Mouse (Mus musculus) megakaryocyte, embryonic 14.5 days (primary cell): ENCODE results near the gene Eml6.

ENCODE experiments used
- FLI1 ChIP-seq: IDR thresholded peaks from 2 replicates; pipeline ENCODE4 v1.6.1; 2012; ENCODE audit warnings: low read length, inconsistent platforms, mixed read lengths
- GATA1 ChIP-seq: IDR thresholded peaks from 3 replicates; pipeline ENCODE4 v1.6.1; 2012; ENCODE audit warnings: mixed read lengths, low read length, inconsistent platforms, borderline replicate concordance

DNA sequence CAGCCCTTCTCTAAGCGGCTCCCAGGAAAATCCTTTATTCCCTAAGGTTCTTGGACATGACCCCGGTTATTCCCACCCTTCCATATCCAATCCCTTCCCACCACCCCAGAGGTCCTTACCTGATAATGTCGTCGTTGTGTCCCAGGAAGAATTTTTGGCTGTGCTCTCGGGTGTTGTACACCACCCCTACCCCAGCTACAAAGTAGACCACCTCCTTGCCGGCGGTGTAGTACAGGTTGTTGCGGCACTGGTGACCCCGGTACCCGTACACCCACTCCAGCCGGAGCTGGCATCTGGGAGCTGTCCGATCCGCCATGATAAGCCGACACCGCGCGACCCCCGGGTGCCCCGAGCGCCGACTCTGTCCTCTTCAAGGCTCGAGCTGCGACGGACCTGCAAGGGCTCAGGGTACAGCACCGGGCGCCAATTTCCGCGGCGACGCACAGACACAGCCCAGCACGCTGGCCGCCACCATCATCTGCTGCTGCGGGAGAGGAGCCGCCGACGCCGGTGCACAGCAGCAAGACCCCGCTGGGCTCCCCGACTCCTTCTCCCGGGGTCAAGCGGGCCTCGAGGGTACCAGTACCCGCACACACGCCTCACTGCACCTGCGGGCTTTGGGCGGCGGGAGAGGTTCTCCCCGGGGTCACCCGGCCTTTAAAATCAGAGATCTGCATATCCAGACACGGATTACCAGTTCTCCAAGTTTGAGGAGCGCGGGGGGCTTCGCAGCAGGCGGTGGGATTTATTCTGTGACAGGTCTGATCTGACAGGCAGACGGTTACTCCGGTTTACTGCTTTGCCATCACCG lies 1.4 kb downstream of the Eml6 start:
- no peak for TF ChIP-seq GATA1
- TF ChIP-seq FLI1 = no peak
